Mouse (Mus musculus): ENCODE results near the gene Dennd1b.

GRCm38 (mm10) chr1:139179707-139180106, 216.5 kb downstream of the Dennd1b start:
- TF ChIP-seq POLR2A (IDR thresholded peaks at IDR 0.05; ENCODE audit: borderline replicate concordance, control insufficient read depth, low read depth, low read length), result no peak
- TF ChIP-seq CTCF (IDR thresholded peaks at IDR 0.05; ENCODE audit: control insufficient read depth, insufficient read depth, low read length), result no peak
